Mouse (Mus musculus) embryonic fibroblast, embryonic 13.5 days (primary cell): ENCODE measurements at regions not wholly inside any gene's neighbourhood (a gene's known extent, or its start where the extent isn't known, plus 50 kb on each side); places are given as distances from the start of the nearest gene placed in this dataset.

Experiments
- CTCF ChIP-seq: IDR thresholded peaks from 2 replicates; pipeline ENCODE4 v1.5.1; 2011; ENCODE audit warnings: mild to moderate bottlenecking, control low read depth, low read length, moderate library complexity, borderline replicate concordance; ENCODE audit not compliant: insufficient read depth
- POLR2A ChIP-seq: IDR thresholded peaks from 2 replicates; pipeline ENCODE4 v1.6.1; 2011; ENCODE audit warnings: low read depth, mild to moderate bottlenecking, control low read depth, low read length, moderate library complexity

- no peak for TF ChIP-seq CTCF
- no peak for TF ChIP-seq POLR2A
These were observed 91.8 kb upstream of the Fer start for GRCm38 (mm10) chr17:63771111-63771510.
